Comparison of ENCODE assay signal across 15 mouse cellular contexts in genomic region chr7:116251516-116251915, GRCm38 (mm10).
"Had no signal": no experiment of that assay in that cellular context is flagged by ENCODE, and none has a peak within 500 bp of the region (broad histone marks: within the 10 kb centered on the region; RNA-seq: fewer than 3 reads in every experiment).

No protein-coding gene starts in this region.

- H3K4me3 ChIP-seq: neural tube, embryonic 13.5 days; neural tube, embryonic 15.5 days; stomach, embryonic 15.5 days had no signal

- H3K36me3 ChIP-seq: neural tube, embryonic 13.5 days; neural tube, embryonic 15.5 days; stomach, embryonic 15.5 days had no signal

- H3K27me3 ChIP-seq: neural tube, embryonic 13.5 days; neural tube, embryonic 15.5 days; stomach, embryonic 15.5 days had no signal

- DNase-seq: retina, postnatal 1 day; right cerebral cortex, adult 18-20 months; right cerebral cortex, postnatal 14 days; right cerebral cortex, postnatal 25 days; right cerebral cortex, postnatal 4 days; spleen, adult 18-20 months; thymus, adult 18-20 months; thymus, postnatal 14 days; thymus, postnatal 25 days; thymus, postnatal 36 days; thymus, postnatal 4 days had no signal

- H3K27ac ChIP-seq: neural tube, embryonic 13.5 days; neural tube, embryonic 15.5 days; stomach, embryonic 15.5 days; stomach, postnatal 0 days had no signal
